14 mouse cellular contexts compared by ENCODE assay signal in the genomic region with DNA sequence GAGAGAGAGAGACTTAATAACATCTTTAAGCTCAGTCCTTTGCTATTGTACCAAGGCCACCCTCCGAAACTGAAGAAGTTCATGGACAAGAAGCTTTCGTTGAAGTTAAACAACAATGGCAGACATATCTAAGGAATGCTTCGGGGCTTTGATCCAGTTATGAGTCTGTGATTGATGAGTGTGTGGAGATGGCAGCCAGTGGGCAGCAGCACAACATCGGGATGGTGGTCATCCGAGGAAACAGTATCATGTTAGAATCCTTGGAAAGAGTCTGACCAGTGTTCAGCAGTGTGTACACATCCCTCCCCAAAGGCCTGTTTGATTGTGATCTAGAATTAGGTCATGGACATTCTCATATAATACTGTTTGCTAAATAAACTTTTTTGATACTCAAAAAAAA. TPM values are rescaled to one million over a fixed set of nuclear protein-coding genes. Genes with fewer than 3 reads are reported as not detected.
DNase-seq lines count a peak whose midpoint lies in the region; ATAC-seq lines count a peak whose summit lies in the region.
"Had no signal": no experiment of that assay in that cellular context is flagged by ENCODE, and none has a peak within 500 bp of the region (broad histone marks: within the 10 kb centered on the region; RNA-seq: fewer than 3 reads in every experiment).

No protein-coding gene starts in this region.

- no peak for ATAC-seq in megakaryocyte progenitor cell, adult 5-6 weeks (replicated peaks; ENCODE audit: poor library complexity)
- ATAC-seq: forebrain, embryonic 15.5 days; intestine, embryonic 15.5 days had no signal

- DNase-seq in 3T3-L1 (ENCODE audit: low read depth, low spot score) (peak; percentile 73), A20 (ENCODE audit: low read depth, low spot score) (peak; percentile 15), adipocyte (ENCODE audit: low spot score) (peak; percentile 71)
- peak; percentile 14 for DNase-seq in forelimb bud, embryonic 11.5 days (ENCODE audit: low read depth, low spot score)
- DNase-seq in lung, adult 18-20 months, result no peak
- DNase-seq in left cerebral cortex, adult 11 months (ENCODE audit: low spot score), result no peak
- DNase-seq: adrenal gland, postnatal 10 days; cerebellum, adult 2 months; cerebellum, postnatal 10 days; embryo, embryonic 11 days; gastrocnemius, postnatal 10 days had no signal

RNA-seq across cellular contexts. Expression of a gene that starts 29.8 kb away (rescaled TPM):
- total RNA-seq in megakaryocyte progenitor cell, adult 5-6 weeks (2015), result 214 and 237 TPM in 2 replicates
- 237 and 264 TPM in 2 replicates for total RNA-seq in megakaryocyte progenitor cell, adult 5-6 weeks (2017)

RNA-seq across cellular contexts. Expression of a gene that starts 58.7 kb away (rescaled TPM):
- 143 and 167 TPM in 2 replicates for total RNA-seq in megakaryocyte progenitor cell, adult 5-6 weeks (2015)
- total RNA-seq in megakaryocyte progenitor cell, adult 5-6 weeks (2017), result 86.8 and 87.9 TPM in 2 replicates

Comparison
In these comparisons a context has a peak if more than half of its experiments do, and no peak if none do; other contexts are left out.
1. DNase-seq: peak in 3T3-L1 (single experiment), A20 (single experiment), adipocyte (single experiment) and forelimb bud, embryonic 11.5 days (single experiment); none in lung, adult 18-20 months (0 of 2) and left cerebral cortex, adult 11 months (single experiment).